Mouse (Mus musculus) kidney, postnatal 25 days (tissue): ENCODE data around the gene Myocd.

Experiments
- DNase-seq, 2 experiments: peaks; one replicate each; pipeline ENCODE4 v3.0.0; 2021; ENCODE audit warnings: mixed read lengths in 2 of 2

Myocd gene

GRCm38 (mm10) chr11:65137145-65137652 lies 132.6 kb downstream of the Myocd start:
- DNase-seq, result no peak

GRCm38 (mm10) chr11:65135251-65135739 lies 134.5 kb downstream of the Myocd start:
- no peak for DNase-seq

DNA sequence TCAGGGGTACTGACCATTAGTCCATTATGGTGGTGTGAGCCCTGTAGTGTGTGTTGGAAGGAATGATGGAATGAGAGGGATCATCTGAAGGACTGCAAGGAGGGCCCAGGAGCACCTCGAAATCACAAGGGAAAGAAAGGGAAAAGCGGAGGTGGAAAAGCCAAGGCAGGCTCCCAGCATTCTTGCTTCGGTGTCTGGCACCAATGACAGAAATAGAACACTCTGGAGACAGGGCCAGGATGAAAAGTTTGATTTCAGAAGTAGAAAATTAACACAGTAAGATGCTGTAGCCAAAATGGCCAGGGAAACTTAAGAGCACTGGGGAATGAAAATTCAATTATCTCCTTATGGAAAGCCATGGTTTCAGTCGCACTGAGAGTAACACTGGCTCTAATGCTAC lies 136.1 kb downstream of the Myocd start:
- DNase-seq, result no peak

GRCm38 (mm10) chr11:65129110-65129509 lies 140.7 kb downstream of the Myocd start:
- DNase-seq, result no peak

- no peak for DNase-seq
Observed at GRCm38 (mm10) chr11:65128666-65129065, 141.1 kb downstream of the Myocd start.

- DNase-seq, result peak; percentile 67 to 80
Observed at GRCm38 (mm10) chr11:65126566-65126965, 143.2 kb downstream of the Myocd start.
